Mouse (Mus musculus) left cerebral cortex, adult 8-10 months (tissue): Measurements from ENCODE around the gene Fam205a1. TPM values are rescaled to one million over a fixed set of nuclear protein-coding genes. Genes with fewer than 3 reads are reported as not detected.
"Not testable (repeated sequence)": the region's sequence is repeated elsewhere in the genome, so short reads cannot be mapped to it uniquely, and the experiment has no call there.

Source experiments
- DNase-seq, 2 experiments: peaks; one replicate each; pipeline ENCODE4 v3.0.0; 2022; ENCODE audit warnings: low spot score in 2 of 2
- total RNA-seq, 4 experiments: library from RNA; stranded (reverse); gene quantifications; 2 replicates each; pipeline ENCODE4 v1.2.4; 2022

The Fam205a1 gene
- under 1 TPM in 2 of 4 experiments, not detected in 2; 0.11 to 0.14 TPM for total RNA-seq

- not testable (repeated sequence) for DNase-seq
These were observed at the start of gene Fam205a1 for GRCm38 (mm10) chr4:42853788-42854187. TSS of gene Fam205a1 (minus strand) at chr4:42853888.

GRCm38 (mm10) chr4:42902730-42903129 lies 49.0 kb upstream of the Fam205a1 start:
- no peak for DNase-seq

- DNase-seq: no peak
These were observed 48.5 kb upstream of the Fam205a1 start for GRCm38 (mm10) chr4:42902174-42902573.

GRCm38 (mm10) chr4:42900878-42901277 lies 47.2 kb upstream of the Fam205a1 start:
- peak in 1 of 2 experiments; percentile 77 for DNase-seq

- no peak for DNase-seq
These were observed 45.2 kb upstream of the Fam205a1 start for GRCm38 (mm10) chr4:42898914-42899313.

GRCm38 (mm10) chr4:42895118-42895517 lies 41.4 kb upstream of the Fam205a1 start:
- no peak for DNase-seq

GRCm38 (mm10) chr4:42891176-42891575 lies 37.5 kb upstream of the Fam205a1 start:
- no peak for DNase-seq

- DNase-seq: no peak
These were observed 35.1 kb upstream of the Fam205a1 start for GRCm38 (mm10) chr4:42888806-42889205.

GRCm38 (mm10) chr4:42886926-42887325 lies 33.2 kb upstream of the Fam205a1 start:
- DNase-seq: peak in 1 of 2 experiments; percentile 62

- no peak for DNase-seq
These were observed 26.9 kb upstream of the Fam205a1 start for GRCm38 (mm10) chr4:42880677-42880948.

- DNase-seq: no peak
These were observed 26.4 kb upstream of the Fam205a1 start for GRCm38 (mm10) chr4:42879829-42880676.

- DNase-seq: no peak
These were observed 24.0 kb upstream of the Fam205a1 start for GRCm38 (mm10) chr4:42877657-42878056.

GRCm38 (mm10) chr4:42876586-42877291 lies 23.1 kb upstream of the Fam205a1 start:
- no peak for DNase-seq

- DNase-seq: no peak
These were observed 20.4 kb upstream of the Fam205a1 start, which contains the start of gene Fam205c for GRCm38 (mm10) chr4:42874134-42874533. TSS of gene Fam205c (minus strand) at chr4:42874234.

GRCm38 (mm10) chr4:42872746-42873435 lies 19.2 kb upstream of the Fam205a1 start:
- DNase-seq: no peak

GRCm38 (mm10) chr4:42872151-42872550 lies 18.5 kb upstream of the Fam205a1 start:
- DNase-seq: no peak

GRCm38 (mm10) chr4:42870748-42871147 lies 17.1 kb upstream of the Fam205a1 start:
- no peak for DNase-seq

- no peak for DNase-seq
These were observed 14.5 kb upstream of the Fam205a1 start for GRCm38 (mm10) chr4:42868193-42868592.

GRCm38 (mm10) chr4:42867390-42867789 lies 13.7 kb upstream of the Fam205a1 start:
- no peak for DNase-seq

GRCm38 (mm10) chr4:42863487-42863886 lies 9.8 kb upstream of the Fam205a1 start:
- not testable (repeated sequence) for DNase-seq

- not testable (repeated sequence) for DNase-seq
These were observed 6.8 kb upstream of the Fam205a1 start for GRCm38 (mm10) chr4:42860483-42860882.

- DNase-seq: not testable (repeated sequence)
These were observed 3.0 kb upstream of the Fam205a1 start, which contains the start of gene Gm12394 for GRCm38 (mm10) chr4:42856671-42857070. TSS of gene Gm12394 (minus strand) at chr4:42856771.
